Mouse (Mus musculus) liver, postnatal 0 days (tissue): ENCODE results near the gene Ugt1a8. TPM values are rescaled to one million over a fixed set of nuclear protein-coding genes. Genes with fewer than 3 reads are reported as not detected.
"Not testable (repeated sequence)": the region's sequence is repeated elsewhere in the genome, so short reads cannot be mapped to it uniquely, and the experiment has no call there.

Experiments used
- ATAC-seq: fragments of 200-750 bp; cut with Nextera tagmentation; 2 replicates; pipeline ENCODE4 v1.8.0; 2017; ENCODE audit warnings: mild to moderate bottlenecking, moderate library complexity
- DNase-seq: peaks from one replicate; pipeline ENCODE4 v3.0.0-alpha.2; 2016
- H3K27ac ChIP-seq: fragments of 300-500 bp; sonication (generic); 2 replicates; pipeline ENCODE4 v1.5.1; 2014; ENCODE audit warnings: antibody characterized with exemption, moderate library complexity, mild to moderate bottlenecking, low read depth
- H3K27me3 ChIP-seq: fragments of 300-500 bp; sonication (generic); 2 replicates; pipeline ENCODE4 v1.6.1; 2014; ENCODE audit warnings: low read length, control low read depth, mixed read lengths; ENCODE audit not compliant: insufficient read depth
- H3K36me3 ChIP-seq: fragments of 300-500 bp; sonication (generic); replicated peaks from 2 replicates; pipeline ENCODE4 v1.6.1; 2014; ENCODE audit warnings: mild to moderate bottlenecking, control low read depth, low read length, moderate library complexity, mixed read lengths; ENCODE audit not compliant: insufficient read depth
- H3K4me1 ChIP-seq: fragments of 300-500 bp; sonication (generic); 2 replicates; pipeline ENCODE4 v1.6.1; 2014; ENCODE audit warnings: antibody characterized with exemption, mild to moderate bottlenecking, control low read depth; ENCODE audit not compliant: insufficient read depth
- H3K4me2 ChIP-seq: fragments of 300-500 bp; sonication (generic); 2 replicates; pipeline ENCODE4 v1.6.1; 2014; ENCODE audit warnings: low read depth, mild to moderate bottlenecking, low read length, moderate library complexity, mixed read lengths
- H3K4me3 ChIP-seq: fragments of 300-500 bp; sonication (generic); 2 replicates; pipeline ENCODE4 v1.5.1; 2014; ENCODE audit warnings: low read depth, low read length
- H3K9ac ChIP-seq: fragments of 300-500 bp; sonication (generic); replicated peaks from 2 replicates; pipeline ENCODE4 v1.6.1; 2014; ENCODE audit warnings: mild to moderate bottlenecking, moderate library complexity
- H3K9me3 ChIP-seq: fragments of 300-500 bp; sonication (generic); 2 replicates; pipeline ENCODE4 v1.6.1; 2016; ENCODE audit warnings: mild to moderate bottlenecking, control low read depth, low read length, mixed read lengths
- CTCF ChIP-seq: sonication (generic); IDR thresholded peaks from 2 replicates; pipeline ENCODE4 v1.5.1; 2016; ENCODE audit warnings: antibody characterized with exemption, low read depth
- EP300 ChIP-seq: IDR thresholded peaks from 2 replicates; pipeline ENCODE4 v1.6.1; 2016; ENCODE audit warnings: antibody characterized with exemption, low read depth, mild to moderate bottlenecking
- WGBS: fragments of 180-500 bp; shearing (Covaris S2); extraction: QIAGEN DNeasy Blood & Tissue Kit; methylation state at CpG from one replicate; pipeline ENCODE4 v1.1.7; 2014; ENCODE audit not compliant: insufficient replicate concordance; 5-methylcytosine and 5-hydroxymethylcytosine counted together
- polyA plus RNA-seq: library from polyadenylated mRNA; unstranded; fragments of >200 nt; fragmentation: Nextera tagmentation; extraction: Ambion mirVana; gene quantifications from 2 replicates; pipeline ENCODE4 v1.2.1, GENCODE M21; 2015

Ugt1a8 gene
- polyA plus RNA-seq, 1 experiment from 2014 or later, result not detected

- H3K4me2 ChIP-seq, H3K4me1 ChIP-seq, ATAC-seq, H3K36me3 ChIP-seq, H3K27me3 ChIP-seq, H3K9ac ChIP-seq, H3K4me3 ChIP-seq, H3K9me3 ChIP-seq, H3K27ac ChIP-seq: not testable (repeated sequence)
- WGBS, result no CpG with 5 or more reads among the region's 1 CpGs
- DNase-seq, result peak; percentile 39
- TF ChIP-seq CTCF, result peak; percentile 65
Measured at GRCm38 (mm10) chr1:88121521-88121920, 33.9 kb downstream of the Ugt1a8 start.

GRCm38 (mm10) chr1:88125827-88126360 is 38.3 kb downstream of the Ugt1a8 start:
- not testable (repeated sequence) for H3K4me3 ChIP-seq, H3K4me1 ChIP-seq, H3K9me3 ChIP-seq, H3K36me3 ChIP-seq, H3K9ac ChIP-seq, ATAC-seq, H3K4me2 ChIP-seq, H3K27ac ChIP-seq, DNase-seq, H3K27me3 ChIP-seq
- TF ChIP-seq CTCF, result peak; percentile 32; the same call in 1 of the 2 replicates
- 64% methylated on average over 3 of the region's 4 CpGs for WGBS

GRCm38 (mm10) chr1:88129091-88129490 is 41.5 kb downstream of the Ugt1a8 start:
- 83% methylated on average over 2 of the region's 2 CpGs for WGBS

GRCm38 (mm10) chr1:88130223-88130622 is 42.6 kb downstream of the Ugt1a8 start:
- H3K27me3 ChIP-seq, H3K36me3 ChIP-seq, H3K9me3 ChIP-seq, H3K4me2 ChIP-seq, H3K4me3 ChIP-seq, H3K27ac ChIP-seq, DNase-seq, H3K9ac ChIP-seq: not testable (repeated sequence)
- H3K4me1 ChIP-seq, result peaks cover 12% of the 10 kb centered on the region
- 61% methylated on average over 1 of the region's 1 CpGs for WGBS
- ATAC-seq, result peak; percentile 36; the same call in 1 of the 2 replicates

More at GRCm38 (mm10) chr1:88129091-88129490, 41.5 kb downstream of the Ugt1a8 start:
- not testable (repeated sequence) for H3K4me2 ChIP-seq, H3K27me3 ChIP-seq, H3K36me3 ChIP-seq, DNase-seq, H3K9me3 ChIP-seq, ATAC-seq, H3K27ac ChIP-seq, H3K9ac ChIP-seq, H3K4me3 ChIP-seq, H3K4me1 ChIP-seq

GRCm38 (mm10) chr1:88133908-88134456 is 46.4 kb downstream of the Ugt1a8 start:
- H3K9ac ChIP-seq, result no peak overlapping the region
- no peak for TF ChIP-seq CTCF
- no peak for TF ChIP-seq EP300
- H3K36me3 ChIP-seq, result no peaks in the 10 kb centered on the region
- peaks cover 17% of the 10 kb centered on the region for H3K4me1 ChIP-seq
- no peak overlapping the region for H3K4me3 ChIP-seq
- H3K9me3 ChIP-seq, result no peaks in the 10 kb centered on the region
- H3K27me3 ChIP-seq, result no peaks in the 10 kb centered on the region
- DNase-seq, result no peak
- 26% methylated on average over 3 of the region's 3 CpGs for WGBS
- peak overlapping the region; percentile 34; the same call in 1 of the 2 replicates for H3K27ac ChIP-seq
- H3K4me2 ChIP-seq, result no peak overlapping the region
- ATAC-seq, result no peak

- not testable (repeated sequence) for H3K4me3 ChIP-seq, H3K36me3 ChIP-seq, H3K27me3 ChIP-seq, H3K9ac ChIP-seq, DNase-seq, H3K4me2 ChIP-seq, H3K9me3 ChIP-seq
- 12% methylated on average over 5 of the region's 5 CpGs for WGBS
- ATAC-seq, result peak; percentile 46
- H3K27ac ChIP-seq, result peak within 1 kb of the TSS; percentile 34; the same call in 1 of the 2 replicates
- peaks cover 17% of the 10 kb centered on the region for H3K4me1 ChIP-seq
Measured at GRCm38 (mm10) chr1:88134457-88135011, 46.9 kb downstream of the Ugt1a8 start, which contains the start of gene Ugt1a6a. Ugt1a6a (plus strand) TSS chr1:88134809.

- peaks cover 17% of the 10 kb centered on the region for H3K4me1 ChIP-seq
- not testable (repeated sequence) for H3K9ac ChIP-seq, H3K9me3 ChIP-seq, H3K4me3 ChIP-seq, H3K27ac ChIP-seq, DNase-seq, H3K27me3 ChIP-seq, ATAC-seq, H3K4me2 ChIP-seq, H3K36me3 ChIP-seq
- 84% methylated on average over 5 of the region's 6 CpGs for WGBS
Measured at GRCm38 (mm10) chr1:88135229-88135904, 47.8 kb downstream of the Ugt1a8 start.
